Mouse (Mus musculus): ENCODE measurements around the gene Fgfr2.

Gene Fgfr2

GRCm38 (mm10) chr7:131746752-131747151 is 1376.4 kb downstream of the Fgfr2 start:
- no peak for DNase-seq (ENCODE audit: low spot score in 2 of 2)

GRCm38 (mm10) chr7:131743193-131743592 is 1380.0 kb downstream of the Fgfr2 start:
- DNase-seq (ENCODE audit: low spot score in 2 of 2) = no peak

- DNase-seq (ENCODE audit: low spot score in 2 of 2) = no peak
These were observed 1400.2 kb downstream of the Fgfr2 start for GRCm38 (mm10) chr7:131722783-131723575.

- DNase-seq (ENCODE audit: low spot score in 2 of 2) = no peak
These were observed 1400.8 kb downstream of the Fgfr2 start for GRCm38 (mm10) chr7:131722316-131722715.

GRCm38 (mm10) chr7:131718280-131718679 is 1404.9 kb downstream of the Fgfr2 start:
- DNase-seq (ENCODE audit: low spot score in 2 of 2) = no peak

- no peak for DNase-seq (ENCODE audit: low spot score in 2 of 2)
These were observed 1410.1 kb downstream of the Fgfr2 start for GRCm38 (mm10) chr7:131713076-131713475.

GRCm38 (mm10) chr7:131696889-131697288 is 1426.3 kb downstream of the Fgfr2 start:
- DNase-seq (ENCODE audit: low spot score in 2 of 2) = no peak

GRCm38 (mm10) chr7:131687324-131687723 is 1435.8 kb downstream of the Fgfr2 start:
- DNase-seq (ENCODE audit: low spot score in 2 of 2) = no peak

GRCm38 (mm10) chr7:131677126-131677525 is 1446.0 kb downstream of the Fgfr2 start:
- DNase-seq (ENCODE audit: low spot score in 2 of 2) = no peak

- DNase-seq (ENCODE audit: low spot score in 2 of 2) = no peak
These were observed 1452.6 kb downstream of the Fgfr2 start for GRCm38 (mm10) chr7:131670586-131670985.

GRCm38 (mm10) chr7:131669326-131669725 is 1453.8 kb downstream of the Fgfr2 start:
- DNase-seq (ENCODE audit: low spot score in 2 of 2) = peak in 1 of 2 experiments; percentile 4

GRCm38 (mm10) chr7:131660726-131661125 is 1462.4 kb downstream of the Fgfr2 start:
- DNase-seq (ENCODE audit: low spot score in 2 of 2) = no peak

GRCm38 (mm10) chr7:131656017-131656416 is 1467.1 kb downstream of the Fgfr2 start:
- DNase-seq (ENCODE audit: low spot score in 2 of 2) = no peak

GRCm38 (mm10) chr7:131653416-131653815 is 1469.7 kb downstream of the Fgfr2 start:
- DNase-seq (ENCODE audit: low spot score in 2 of 2) = no peak

GRCm38 (mm10) chr7:131651921-131652694 is 1471.0 kb downstream of the Fgfr2 start:
- DNase-seq (ENCODE audit: low spot score in 2 of 2) = no peak

GRCm38 (mm10) chr7:131650277-131650676 is 1472.9 kb downstream of the Fgfr2 start:
- DNase-seq (ENCODE audit: low spot score in 2 of 2) = no peak

GRCm38 (mm10) chr7:131648276-131648675 is 1474.9 kb downstream of the Fgfr2 start:
- no peak for DNase-seq (ENCODE audit: low spot score in 2 of 2)

GRCm38 (mm10) chr7:131647583-131647982 is 1475.6 kb downstream of the Fgfr2 start:
- no peak for DNase-seq (ENCODE audit: low spot score in 2 of 2)

GRCm38 (mm10) chr7:131644586-131644985 is 1478.6 kb downstream of the Fgfr2 start:
- no peak for DNase-seq (ENCODE audit: low spot score in 2 of 2)

GRCm38 (mm10) chr7:131644051-131644450 is 1479.1 kb downstream of the Fgfr2 start:
- no peak for DNase-seq (ENCODE audit: low spot score in 2 of 2)

GRCm38 (mm10) chr7:131643341-131643840 is 1479.8 kb downstream of the Fgfr2 start:
- no peak for DNase-seq (ENCODE audit: low spot score in 2 of 2)

GRCm38 (mm10) chr7:131629562-131629961 is 1493.6 kb downstream of the Fgfr2 start:
- DNase-seq (ENCODE audit: low spot score in 2 of 2) = no peak
